Mouse (Mus musculus) brain, embryonic 14.5 days (tissue): ENCODE data around the gene C2cd3.

Source experiments
- CTCF ChIP-seq: fragments of 200-500 bp; IDR thresholded peaks from 2 replicates; pipeline ENCODE4 v1.5.1; 2012; ENCODE audit warnings: inconsistent platforms, mild to moderate bottlenecking, moderate library complexity, borderline replicate concordance; ENCODE audit not compliant: insufficient read depth, insufficient read length; ENCODE audit errors: extremely low read depth
- POLR2A ChIP-seq: fragments of 200-500 bp; IDR thresholded peaks from 2 replicates; pipeline ENCODE4 v1.6.1; 2012; ENCODE audit warnings: mild to moderate bottlenecking, inconsistent platforms, borderline replicate concordance; ENCODE audit not compliant: poor library complexity, insufficient read depth, insufficient read length, severe bottlenecking; ENCODE audit errors: extremely low read depth

DNA sequence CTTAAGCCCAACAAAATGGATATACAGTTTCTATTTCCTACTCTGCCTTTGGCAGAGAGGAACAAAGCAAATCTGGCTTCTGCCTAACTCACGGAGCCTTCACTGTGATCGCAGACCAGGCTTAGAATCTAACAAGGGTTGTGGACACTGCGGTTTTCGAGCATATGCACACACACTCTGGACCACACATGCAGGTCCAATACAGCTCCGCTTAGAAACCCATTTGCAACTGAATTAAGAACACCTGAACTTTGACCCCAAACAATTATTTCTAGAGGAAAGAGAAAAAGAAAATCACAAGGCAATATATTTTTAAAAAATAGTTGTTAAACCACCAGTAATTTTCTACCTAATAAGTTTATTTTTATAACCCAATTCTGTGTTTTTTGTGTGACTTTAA is 15.7 kb upstream of the C2cd3 start:
- TF ChIP-seq POLR2A (no peak), CTCF (no peak)
